Mouse (Mus musculus) liver, embryonic 14.5 days (tissue): ENCODE measurements around the gene Itgb3bp. TPM values are rescaled to one million over a fixed set of nuclear protein-coding genes. Genes with fewer than 3 reads are reported as not detected.

Source experiments
- ATAC-seq: fragments of 200-750 bp; cut with Nextera tagmentation; 2 replicates; pipeline ENCODE4 v1.8.0; 2017; ENCODE audit warnings: moderate number of reproducible peaks, mild to moderate bottlenecking, moderate library complexity; ENCODE audit not compliant: insufficient read depth
- DNase-seq, 3 experiments: peaks; one replicate each; pipeline ENCODE4 v3.0.0-alpha.2; 2012 to 2013; ENCODE audit warnings: low read depth in 3 of 3, low spot score in 3 of 3
- H3K27ac ChIP-seq: fragments of 300-500 bp; sonication (generic); 2 replicates; pipeline ENCODE4 v1.5.1; 2014; ENCODE audit warnings: moderate library complexity, mild to moderate bottlenecking, control low read depth, inconsistent platforms
- H3K27me3 ChIP-seq: fragments of 300-500 bp; sonication (generic); 2 replicates; pipeline ENCODE4 v1.6.1; 2014; ENCODE audit warnings: mild to moderate bottlenecking, low read length, moderate library complexity; ENCODE audit not compliant: control insufficient read depth, insufficient read depth
- H3K36me3 ChIP-seq: fragments of 300-500 bp; sonication (generic); replicated peaks from 2 replicates; pipeline ENCODE4 v1.6.1; 2014; ENCODE audit warnings: low read depth; ENCODE audit not compliant: control insufficient read depth, insufficient read depth
- H3K4me1 ChIP-seq, 2 experiments: fragments of 200-500 bp in 1 of 2; fragments of 300-500 bp in 1 of 2; sonication (generic) in 1 of 2; replicated peaks; 2 replicates each; pipeline ENCODE4 v1.6.1; 2012 to 2014; ENCODE audit warnings: antibody characterized with exemption in 1 of 2, inconsistent platforms in 1 of 2, low read length in 1 of 2; ENCODE audit not compliant: control insufficient read depth in 2 of 2, insufficient read depth in 2 of 2
- H3K4me2 ChIP-seq: fragments of 300-500 bp; sonication (generic); 2 replicates; pipeline ENCODE4 v1.6.1; 2014; ENCODE audit warnings: low read depth, mild to moderate bottlenecking, control low read depth, moderate library complexity
- H3K4me3 ChIP-seq, 2 experiments: fragments of 200-500 bp in 1 of 2; fragments of 300-500 bp in 1 of 2; sonication (generic) in 1 of 2; 2 replicates each; pipeline ENCODE4 v1.5.1; 2012 to 2014; ENCODE audit warnings: low read depth in 2 of 2, low read length in 2 of 2, mild to moderate bottlenecking in 2 of 2, control low read depth in 1 of 2, inconsistent platforms in 1 of 2, moderate library complexity in 1 of 2; ENCODE audit not compliant: insufficient read depth in 1 of 2
- H3K9ac ChIP-seq: fragments of 300-500 bp; sonication (generic); replicated peaks from 2 replicates; pipeline ENCODE4 v1.6.1; 2014; ENCODE audit warnings: mild to moderate bottlenecking, control low read depth, moderate library complexity
- H3K9me3 ChIP-seq: fragments of 300-500 bp; sonication (generic); 2 replicates; pipeline ENCODE4 v1.6.1; 2016; ENCODE audit warnings: low read length, mixed read lengths; ENCODE audit not compliant: control insufficient read depth
- CTCF ChIP-seq: IDR thresholded peaks from 2 replicates; pipeline ENCODE4 v1.5.1; 2016; ENCODE audit warnings: antibody characterized with exemption, low read depth, control low read depth
- EP300 ChIP-seq: IDR thresholded peaks from 2 replicates; pipeline ENCODE4 v1.6.1; 2016; ENCODE audit warnings: antibody characterized with exemption, low read depth
- WGBS: fragments of 180-500 bp; shearing (Covaris S2); extraction: QIAGEN DNeasy Blood & Tissue Kit; methylation state at CpG from one replicate; pipeline ENCODE4 v1.1.7; 2014; ENCODE audit not compliant: insufficient replicate concordance; 5-methylcytosine and 5-hydroxymethylcytosine counted together
- polyA plus RNA-seq, 2 experiments: library from polyadenylated mRNA; depleted of rRNA in 1 of 2; stranded (reverse) in 1 of 2; unstranded in 1 of 2; fragments of >200 nt; fragmentation: Nextera tagmentation in 1 of 2; extraction: Ambion mirVana in 1 of 2; gene quantifications; 2 replicates each; pipeline versions ENCODE4 v1.2.1 to v1.2.3; 2012 to 2014

Itgb3bp gene
- polyA plus RNA-seq, 2 experiments: 4.6 to 24.8 TPM

GRCm38 (mm10) chr4:99766303-99766702 lies 163.3 kb downstream of the Itgb3bp start:
- Histone ChIP-seq H3K27ac (no peak overlapping the region), H3K27me3 (no peaks in the 10 kb centered on the region), H3K4me1 (no peaks in the 10 kb centered on the region), H3K9me3 (no peaks in the 10 kb centered on the region), H3K36me3 (no peaks in the 10 kb centered on the region), H3K4me2 (no peak overlapping the region), H3K4me3 (no peak overlapping the region), H3K9ac (no peak overlapping the region)
- no peak for TF ChIP-seq EP300
- TF ChIP-seq CTCF: no peak
- ATAC-seq: no peak
- 57% methylated on average over 5 of the region's 5 CpGs for WGBS
- DNase-seq: no peak

GRCm38 (mm10) chr4:99752426-99752825 lies 177.2 kb downstream of the Itgb3bp start:
- no peaks in the 10 kb centered on the region for H3K36me3 ChIP-seq
- no peaks in the 10 kb centered on the region for H3K27me3 ChIP-seq
- no peaks in the 10 kb centered on the region for H3K4me1 ChIP-seq
- no peak overlapping the region for H3K4me2 ChIP-seq
- H3K9ac ChIP-seq: no peak overlapping the region
- DNase-seq: no peak
- TF ChIP-seq EP300 (no peak), CTCF (no peak)
- no peak for ATAC-seq
- no peak overlapping the region for H3K4me3 ChIP-seq
- H3K9me3 ChIP-seq: no peaks in the 10 kb centered on the region
- H3K27ac ChIP-seq: no peak overlapping the region
- 67% methylated on average over 5 of the region's 5 CpGs for WGBS

GRCm38 (mm10) chr4:99739836-99740235 lies 189.8 kb downstream of the Itgb3bp start:
- ATAC-seq (no peak), DNase-seq (no peak)
- Histone ChIP-seq H3K4me3 (no peak overlapping the region), H3K4me2 (no peak overlapping the region), H3K9ac (no peak overlapping the region), H3K36me3 (no peaks in the 10 kb centered on the region), H3K27ac (no peak overlapping the region), H3K4me1 (no peaks in the 10 kb centered on the region), H3K27me3 (no peaks in the 10 kb centered on the region), H3K9me3 (no peaks in the 10 kb centered on the region)
- TF ChIP-seq CTCF: no peak
- no peak for TF ChIP-seq EP300
- WGBS: 79% methylated on average over 7 of the region's 7 CpGs

GRCm38 (mm10) chr4:99725914-99726451 lies 203.6 kb downstream of the Itgb3bp start:
- Histone ChIP-seq H3K4me3 (no peak overlapping the region), H3K27ac (no peak overlapping the region), H3K4me1 (no peaks in the 10 kb centered on the region), H3K4me2 (no peak overlapping the region), H3K9me3 (no peaks in the 10 kb centered on the region; the same call in 1 of the 2 replicates), H3K36me3 (peaks cover 32% of the 10 kb centered on the region), H3K9ac (no peak overlapping the region), H3K27me3 (no peaks in the 10 kb centered on the region)
- WGBS: 70% methylated on average over 8 of the region's 8 CpGs
- no peak for DNase-seq
- ATAC-seq: no peak
- TF ChIP-seq EP300 (no peak), CTCF (no peak)

DNA sequence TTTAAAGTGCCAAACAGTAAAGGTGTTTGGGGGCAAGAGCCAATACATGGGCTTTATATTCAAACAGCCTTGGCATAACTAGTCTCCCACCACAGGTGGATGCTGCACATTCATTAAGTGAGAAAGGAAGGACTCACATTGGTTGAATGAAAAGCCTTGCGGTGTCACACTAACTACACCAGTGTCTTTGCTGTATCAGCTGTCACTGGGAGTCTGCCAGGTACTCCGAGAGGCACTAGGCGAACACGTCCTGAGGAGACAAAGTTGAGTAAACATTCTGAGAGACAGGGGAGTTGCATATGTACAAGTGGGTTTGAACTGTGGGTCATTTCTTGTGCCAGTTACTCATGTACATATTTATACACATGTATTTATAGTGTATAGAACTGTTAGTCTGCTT lies 205.3 kb downstream of the Itgb3bp start:
- ATAC-seq: no peak
- no peak overlapping the region for H3K27ac ChIP-seq
- H3K4me1 ChIP-seq: no peaks in the 10 kb centered on the region
- peaks cover 15% of the 10 kb centered on the region for H3K36me3 ChIP-seq
- H3K9ac ChIP-seq: no peak overlapping the region
- 72% methylated on average over 4 of the region's 4 CpGs for WGBS
- TF ChIP-seq EP300: no peak
- no peak for TF ChIP-seq CTCF
- H3K4me3 ChIP-seq: no peak overlapping the region
- H3K9me3 ChIP-seq: no peaks in the 10 kb centered on the region
- H3K4me2 ChIP-seq: no peak overlapping the region
- DNase-seq: no peak
- no peaks in the 10 kb centered on the region for H3K27me3 ChIP-seq
